Mouse (Mus musculus): Measurements from ENCODE around the gene Arhgap10. TPM values are rescaled to one million over a fixed set of nuclear protein-coding genes. Genes with fewer than 3 reads are reported as not detected.

Arhgap10 gene
- polyA plus RNA-seq, 1 experiment from 2014 or later, result 26.1 TPM

DNA sequence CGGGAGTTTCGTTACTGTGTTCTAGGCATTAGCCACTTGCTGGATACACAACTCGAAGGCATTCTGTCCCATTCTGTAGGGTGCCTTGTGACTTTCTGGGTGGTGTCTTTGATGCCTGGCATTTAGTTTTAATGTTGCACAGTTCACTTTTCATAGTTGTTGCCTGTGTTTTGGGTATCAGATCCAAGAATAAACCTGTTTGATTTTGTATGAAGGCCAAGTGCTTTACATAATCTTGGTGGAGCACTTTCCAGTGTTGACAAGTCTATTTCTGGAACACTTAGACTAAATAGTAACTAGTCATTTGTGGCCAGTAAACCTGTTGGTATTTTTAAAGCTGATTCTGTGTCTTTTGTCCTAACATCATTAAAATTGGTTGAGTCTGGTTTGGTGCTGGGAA, 285.3 kb downstream of the Arhgap10 start:
- Histone ChIP-seq H3K4me3 (no peak overlapping the region), H3K27ac (replicated peaks) (no peak overlapping the region), H3K4me1 (0 out of 2 replicates have a peak, but pooled peaks cover 4% of the 10 kb centered on the region), H3K27me3 (replicated peaks; ENCODE audit: low read depth, poor library complexity, severe bottlenecking) (no peaks in the 10 kb centered on the region), H3K36me3 (replicated peaks) (no peaks in the 10 kb centered on the region), H3K9me3 (no peaks in the 10 kb centered on the region)
- 93% methylated on average over 3 of the region's 3 CpGs for WGBS
- no peak for DNase-seq (ENCODE audit: low spot score)

DNA sequence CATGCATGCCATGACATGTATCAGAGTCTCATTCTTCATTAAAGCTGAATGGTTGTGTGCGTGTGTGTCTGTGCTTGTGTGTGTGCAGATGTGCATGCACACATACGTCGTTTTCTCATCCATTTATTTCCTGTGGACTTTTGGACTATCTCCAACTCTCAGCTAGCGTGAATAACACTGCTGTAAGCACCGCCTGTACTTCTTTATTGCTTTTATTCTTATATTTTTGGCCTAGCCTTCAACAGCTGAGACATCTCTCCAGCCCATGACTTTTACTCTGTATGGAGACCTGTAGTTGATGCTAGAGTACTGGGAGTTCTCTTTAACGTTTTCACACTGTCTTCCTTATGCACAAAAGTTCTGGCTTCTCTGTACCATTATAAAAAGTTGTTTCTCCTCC, 285.9 kb downstream of the Arhgap10 start:
- Histone ChIP-seq H3K36me3 (replicated peaks) (no peaks in the 10 kb centered on the region), H3K9me3 (no peaks in the 10 kb centered on the region), H3K27me3 (replicated peaks; ENCODE audit: low read depth, poor library complexity, severe bottlenecking) (no peaks in the 10 kb centered on the region), H3K4me1 (0 out of 2 replicates have a peak, but pooled peaks cover 4% of the 10 kb centered on the region), H3K4me3 (no peak overlapping the region), H3K27ac (replicated peaks) (no peak overlapping the region)
- no peak for DNase-seq (ENCODE audit: low spot score)
- whole genome bisulfite sequencing, result 92% methylated on average over 6 of the region's 6 CpGs

DNA sequence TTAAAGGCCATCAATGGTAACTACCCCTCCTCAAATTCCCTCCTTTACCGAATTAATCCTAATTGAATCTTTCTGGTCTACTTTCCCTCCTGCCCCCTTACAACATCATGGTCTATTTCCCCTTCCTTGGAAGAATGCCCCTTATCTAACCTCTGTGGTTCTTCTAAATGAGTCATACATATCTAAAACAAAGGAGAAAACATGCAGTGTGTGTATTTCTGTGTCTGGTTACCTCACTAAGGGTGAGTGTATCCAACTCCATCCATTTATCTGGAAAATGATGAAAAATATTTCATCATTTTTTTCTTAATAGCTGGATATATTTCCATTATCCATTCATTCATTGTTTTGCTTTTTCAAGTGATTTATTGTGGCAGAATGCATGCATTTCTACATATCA, 286.5 kb downstream of the Arhgap10 start:
- no peak overlapping the region for H3K4me3 ChIP-seq
- no peaks in the 10 kb centered on the region for H3K36me3 ChIP-seq (replicated peaks)
- DNase-seq (ENCODE audit: low spot score), result no peak
- WGBS, result 83% methylated on average over 1 of the region's 1 CpGs
- H3K27me3 ChIP-seq (replicated peaks; ENCODE audit: low read depth, poor library complexity, severe bottlenecking), result no peaks in the 10 kb centered on the region
- H3K27ac ChIP-seq (replicated peaks), result no peak overlapping the region
- 0 out of 2 replicates have a peak, but pooled peaks cover 4% of the 10 kb centered on the region for H3K4me1 ChIP-seq
- H3K9me3 ChIP-seq, result no peaks in the 10 kb centered on the region

DNA sequence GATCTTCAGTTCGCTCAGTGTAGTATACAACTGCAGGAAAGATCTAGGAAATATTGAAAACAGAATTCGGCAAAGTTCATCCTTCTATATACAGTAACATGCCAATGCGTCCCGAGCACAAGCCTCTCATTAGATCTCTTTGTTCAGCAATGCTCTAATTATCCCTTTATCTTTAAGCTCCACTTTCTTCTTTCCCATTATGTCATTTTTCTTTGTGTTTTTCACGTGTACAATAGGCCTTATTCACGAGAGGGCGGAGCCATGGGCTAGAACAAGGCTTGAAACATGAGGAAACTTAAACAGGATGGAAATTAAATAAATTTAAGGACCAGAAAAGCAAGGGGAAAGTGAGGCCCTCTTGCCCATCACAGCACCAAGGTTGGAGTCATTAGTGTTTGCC, 289.1 kb downstream of the Arhgap10 start:
- H3K4me1 ChIP-seq, result 0 out of 2 replicates have a peak, but pooled peaks cover 4% of the 10 kb centered on the region
- H3K36me3 ChIP-seq (replicated peaks), result no peaks in the 10 kb centered on the region
- no peak overlapping the region for H3K27ac ChIP-seq (replicated peaks)
- no peak for DNase-seq (ENCODE audit: low spot score)
- H3K4me3 ChIP-seq, result no peak overlapping the region
- whole genome bisulfite sequencing, result 84% methylated on average over 7 of the region's 7 CpGs
- no peaks in the 10 kb centered on the region for H3K27me3 ChIP-seq (replicated peaks; ENCODE audit: low read depth, poor library complexity, severe bottlenecking)
- no peaks in the 10 kb centered on the region for H3K9me3 ChIP-seq

- H3K27me3 ChIP-seq (replicated peaks; ENCODE audit: low read depth, poor library complexity, severe bottlenecking), result no peaks in the 10 kb centered on the region
- WGBS, result 92% methylated on average over 5 of the region's 5 CpGs
- H3K36me3 ChIP-seq (replicated peaks), result no peaks in the 10 kb centered on the region
- H3K4me3 ChIP-seq, result no peak overlapping the region
- no peak for DNase-seq (ENCODE audit: low spot score)
- H3K27ac ChIP-seq (replicated peaks), result no peak overlapping the region
- 0 out of 2 replicates have a peak, but pooled peaks cover 4% of the 10 kb centered on the region for H3K4me1 ChIP-seq
- H3K9me3 ChIP-seq, result no peaks in the 10 kb centered on the region
These were observed 290.0 kb downstream of the Arhgap10 start for GRCm38 (mm10) chr8:77227742-77228141.

DNA sequence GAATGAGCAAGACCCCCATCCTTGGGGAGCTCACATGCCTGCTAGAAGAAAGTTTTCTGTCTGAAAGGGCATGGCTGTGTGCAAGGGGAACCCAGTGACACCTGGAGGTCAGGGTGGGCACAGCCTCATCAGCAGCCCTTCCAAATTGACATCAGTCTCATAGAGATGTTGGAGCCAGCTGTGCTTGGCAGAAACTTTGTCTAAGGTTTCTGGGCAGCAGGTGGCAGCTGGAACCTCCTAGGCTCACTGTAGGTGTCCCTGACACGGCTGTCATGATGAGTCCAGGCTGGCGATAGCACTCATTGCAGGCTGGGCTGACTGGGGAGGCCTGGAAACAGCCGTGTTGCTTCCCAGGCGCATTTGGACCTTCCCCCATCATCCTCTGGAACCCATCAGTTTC, 294.6 kb downstream of the Arhgap10 start:
- no peaks in the 10 kb centered on the region for H3K36me3 ChIP-seq (replicated peaks)
- no peak overlapping the region for H3K27ac ChIP-seq (replicated peaks)
- H3K9me3 ChIP-seq, result no peaks in the 10 kb centered on the region
- 76% methylated on average over 4 of the region's 4 CpGs for WGBS
- 0 out of 2 replicates have a peak, but pooled peaks cover 4% of the 10 kb centered on the region for H3K4me1 ChIP-seq
- no peaks in the 10 kb centered on the region for H3K27me3 ChIP-seq (replicated peaks; ENCODE audit: low read depth, poor library complexity, severe bottlenecking)
- no peak for DNase-seq (ENCODE audit: low spot score)
- H3K4me3 ChIP-seq, result no peak overlapping the region

- no peaks in the 10 kb centered on the region for H3K27me3 ChIP-seq (replicated peaks; ENCODE audit: low read depth, poor library complexity, severe bottlenecking)
- H3K9me3 ChIP-seq, result no peaks in the 10 kb centered on the region
- H3K27ac ChIP-seq (replicated peaks), result no peak overlapping the region
- no peak overlapping the region for H3K4me3 ChIP-seq
- no peak for DNase-seq (ENCODE audit: low spot score)
- H3K4me1 ChIP-seq, result 0 out of 2 replicates have a peak, but pooled peaks cover 4% of the 10 kb centered on the region
- WGBS, result 94% methylated on average over 6 of the region's 6 CpGs
- no peaks in the 10 kb centered on the region for H3K36me3 ChIP-seq (replicated peaks)
These were observed 302.6 kb downstream of the Arhgap10 start for GRCm38 (mm10) chr8:77215191-77215590.

DNA sequence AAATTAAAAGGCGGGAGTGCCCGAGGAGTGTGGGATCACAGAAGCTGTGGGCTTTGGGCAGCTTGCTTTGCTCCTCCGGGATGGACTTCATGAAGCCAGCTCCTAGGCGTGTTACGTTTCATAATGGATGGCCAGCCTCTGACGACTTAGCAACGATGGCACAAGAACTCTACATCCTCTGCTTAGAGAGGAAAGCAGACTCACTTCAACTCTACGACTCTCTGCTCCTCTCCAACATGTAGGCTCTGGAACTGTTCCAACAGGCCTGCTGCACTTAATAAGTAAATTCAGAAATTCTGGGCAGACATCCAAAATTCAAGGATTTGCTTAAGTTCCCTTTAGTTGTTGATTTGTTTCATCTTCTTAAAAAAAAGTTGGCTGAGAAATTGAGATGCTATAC, 303.1 kb downstream of the Arhgap10 start:
- 89% methylated on average over 8 of the region's 8 CpGs for WGBS
- no peak for DNase-seq (ENCODE audit: low spot score)
- Histone ChIP-seq H3K27ac (replicated peaks) (no peak overlapping the region), H3K36me3 (replicated peaks) (no peaks in the 10 kb centered on the region), H3K4me1 (0 out of 2 replicates have a peak, but pooled peaks cover 4% of the 10 kb centered on the region), H3K27me3 (replicated peaks; ENCODE audit: low read depth, poor library complexity, severe bottlenecking) (no peaks in the 10 kb centered on the region), H3K9me3 (no peaks in the 10 kb centered on the region), H3K4me3 (no peak overlapping the region)

- Histone ChIP-seq H3K9me3 (no peaks in the 10 kb centered on the region), H3K4me3 (no peak overlapping the region), H3K27me3 (replicated peaks; ENCODE audit: low read depth, poor library complexity, severe bottlenecking) (no peaks in the 10 kb centered on the region), H3K27ac (replicated peaks) (no peak overlapping the region), H3K36me3 (replicated peaks) (no peaks in the 10 kb centered on the region), H3K4me1 (0 out of 2 replicates have a peak, but pooled peaks cover 4% of the 10 kb centered on the region)
- WGBS, result 71% methylated on average over 3 of the region's 3 CpGs
- DNase-seq (ENCODE audit: low spot score), result no peak
These were observed 303.8 kb downstream of the Arhgap10 start for GRCm38 (mm10) chr8:77213893-77214464.

DNA sequence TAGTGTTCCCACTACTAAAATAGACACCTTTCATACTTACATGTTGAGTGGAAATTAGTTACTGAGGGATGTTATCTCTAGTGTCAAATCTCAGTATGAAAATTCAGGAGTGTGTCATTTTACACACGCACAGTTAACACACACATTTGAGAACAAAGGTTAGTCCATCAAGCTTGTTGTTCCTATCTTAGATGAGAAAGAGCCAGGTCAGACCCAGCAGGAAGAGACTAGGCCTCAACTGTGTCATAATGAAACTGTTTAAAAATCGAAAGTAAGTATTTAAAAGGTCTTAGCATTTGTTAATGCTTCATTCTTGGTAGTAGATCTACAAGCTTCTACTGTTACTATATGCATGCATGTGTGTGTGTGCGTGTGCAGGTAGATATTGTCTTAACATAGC, 308.5 kb downstream of the Arhgap10 start:
- no peaks in the 10 kb centered on the region for H3K9me3 ChIP-seq
- DNase-seq (ENCODE audit: low spot score), result no peak
- 0 out of 2 replicates have a peak, but pooled peaks cover 4% of the 10 kb centered on the region for H3K4me1 ChIP-seq
- no peak overlapping the region for H3K27ac ChIP-seq (replicated peaks)
- no peak overlapping the region for H3K4me3 ChIP-seq
- no peaks in the 10 kb centered on the region for H3K27me3 ChIP-seq (replicated peaks; ENCODE audit: low read depth, poor library complexity, severe bottlenecking)
- 88% methylated on average over 3 of the region's 3 CpGs for WGBS
- H3K36me3 ChIP-seq (replicated peaks), result no peaks in the 10 kb centered on the region

Other genes starting within 250 kb of the Arhgap10 start
- gene Prmt9, start 31.4 kb upstream of the Arhgap10 start, polyA plus RNA-seq (2016; fragmentation: Nextera tagmentation; extraction: Ambion mirVana), result 19.9 and 21.6 TPM in 2 replicates
- 44.6 and 48.8 TPM in 2 replicates for gene Tmem184c, start 92.7 kb upstream of the Arhgap10 start, polyA plus RNA-seq (2016; fragmentation: Nextera tagmentation; extraction: Ambion mirVana)
- gene Ednra, start 206.5 kb upstream of the Arhgap10 start, polyA plus RNA-seq (2016; fragmentation: Nextera tagmentation; extraction: Ambion mirVana), result 30.8 and 36.4 TPM in 2 replicates